Mouse (Mus musculus) heart, embryonic 13.5 days (tissue): ENCODE measurements around the gene Sirt7. TPM values are rescaled to one million over a fixed set of nuclear protein-coding genes. Genes with fewer than 3 reads are reported as not detected.

Experiments
- ATAC-seq: fragments of 200-750 bp; cut with Nextera tagmentation; 2 replicates; pipeline ENCODE4 v1.8.0; 2017; ENCODE audit warnings: moderate TSS enrichment; ENCODE audit not compliant: insufficient number of reproducible peaks, low FRiP score, low TSS enrichment; ENCODE audit errors: extremely low read depth
- H3K27ac ChIP-seq: fragments of 300-500 bp; sonication (generic); replicated peaks from 2 replicates; pipeline ENCODE4 v1.5.1; 2015; ENCODE audit warnings: moderate library complexity, mild to moderate bottlenecking, inconsistent platforms
- H3K27me3 ChIP-seq: fragments of 300-500 bp; sonication (generic); replicated peaks from 2 replicates; pipeline ENCODE4 v1.6.1; 2015; ENCODE audit warnings: mild to moderate bottlenecking, inconsistent platforms
- H3K36me3 ChIP-seq: fragments of 300-500 bp; sonication (generic); 2 replicates; pipeline ENCODE4 v1.6.1; 2015; ENCODE audit warnings: mild to moderate bottlenecking, inconsistent platforms
- H3K4me1 ChIP-seq: fragments of 300-500 bp; sonication (generic); 2 replicates; pipeline ENCODE4 v1.6.1; 2015; ENCODE audit warnings: inconsistent platforms
- H3K4me2 ChIP-seq: fragments of 300-500 bp; sonication (generic); 2 replicates; pipeline ENCODE4 v1.6.1; 2015; ENCODE audit warnings: inconsistent platforms, mild to moderate bottlenecking, moderate library complexity
- H3K4me3 ChIP-seq: fragments of 300-500 bp; sonication (generic); 2 replicates; pipeline ENCODE4 v1.5.1; 2015; ENCODE audit warnings: moderate library complexity, mild to moderate bottlenecking, inconsistent platforms
- H3K9ac ChIP-seq: fragments of 300-500 bp; sonication (generic); 2 replicates; pipeline ENCODE4 v1.6.1; 2015; ENCODE audit warnings: inconsistent platforms, mild to moderate bottlenecking, moderate library complexity
- H3K9me3 ChIP-seq: fragments of 300-500 bp; sonication (generic); 2 replicates; pipeline ENCODE4 v1.6.1; 2016; ENCODE audit warnings: inconsistent platforms
- WGBS: fragments of 180-500 bp; shearing (Covaris S2); methylation state at CpG from one replicate; pipeline ENCODE4 v1.1.7; 2015; ENCODE audit warnings: mixed read lengths; 5-methylcytosine and 5-hydroxymethylcytosine counted together
- polyA plus RNA-seq: library from polyadenylated mRNA; unstranded; fragments of >200 nt; fragmentation: Nextera tagmentation; extraction: Ambion mirVana; gene quantifications from 2 replicates; pipeline ENCODE4 v1.2.1, GENCODE M21; 2015

The Sirt7 gene
- polyA plus RNA-seq, 1 experiment from 2014 or later = 20.4 TPM

- Histone ChIP-seq H3K36me3 (peaks cover 10% of the 10 kb centered on the region), H3K4me1 (peaks cover 44% of the 10 kb centered on the region), H3K27ac (peak within 1 kb of the TSS; percentile 91), H3K9me3 (no peaks in the 10 kb centered on the region), H3K27me3 (no peaks in the 10 kb centered on the region), H3K4me2 (peak within 1 kb of the TSS; percentile 76), H3K4me3 (peak within 1 kb of the TSS; percentile 93), H3K9ac (peak within 1 kb of the TSS; percentile 97)
- WGBS = 10% methylated on average over 58 of the region's 58 CpGs
- peak; percentile 82 for ATAC-seq
These were observed 8.7 kb upstream of the Sirt7 start, which contains the start of gene Mafg for GRCm38 (mm10) chr11:120633520-120634343. Gene Mafg (minus strand): TSS chr11:120633600.

- peak overlapping the region; percentile 97 for H3K9ac ChIP-seq
- peaks cover 44% of the 10 kb centered on the region for H3K4me1 ChIP-seq
- peaks cover 16% of the 10 kb centered on the region for H3K36me3 ChIP-seq
- H3K4me3 ChIP-seq = peak overlapping the region; percentile 93
- no peaks in the 10 kb centered on the region for H3K27me3 ChIP-seq
- peak; percentile 67 for ATAC-seq
- H3K9me3 ChIP-seq = no peaks in the 10 kb centered on the region
- peak overlapping the region; percentile 91 for H3K27ac ChIP-seq
- WGBS = under 1% methylated on average over 91 of the region's 116 CpGs
- peak overlapping the region; percentile 76 for H3K4me2 ChIP-seq
These were observed 7.8 kb upstream of the Sirt7 start for GRCm38 (mm10) chr11:120632559-120633519.

GRCm38 (mm10) chr11:120631726-120632448 lies 6.8 kb upstream of the Sirt7 start:
- Histone ChIP-seq H3K27ac (peak overlapping the region; percentile 91), H3K4me1 (peaks cover 44% of the 10 kb centered on the region), H3K9ac (peak overlapping the region; percentile 97), H3K4me3 (peak overlapping the region; percentile 93), H3K4me2 (peak overlapping the region; percentile 76), H3K9me3 (no peaks in the 10 kb centered on the region), H3K36me3 (peaks cover 26% of the 10 kb centered on the region), H3K27me3 (no peaks in the 10 kb centered on the region)
- ATAC-seq = no peak
- WGBS = 54% methylated on average over 4 of the region's 4 CpGs

GRCm38 (mm10) chr11:120630881-120631725 lies 6.1 kb upstream of the Sirt7 start:
- 30% methylated on average over 7 of the region's 7 CpGs for WGBS
- peaks cover 30% of the 10 kb centered on the region for H3K36me3 ChIP-seq
- H3K9ac ChIP-seq = peak overlapping the region; percentile 97
- ATAC-seq = no peak
- H3K4me2 ChIP-seq = peak overlapping the region; percentile 76
- H3K27ac ChIP-seq = peak overlapping the region; percentile 91
- peak overlapping the region; percentile 93 for H3K4me3 ChIP-seq
- H3K9me3 ChIP-seq = no peaks in the 10 kb centered on the region
- H3K4me1 ChIP-seq = peaks cover 44% of the 10 kb centered on the region
- H3K27me3 ChIP-seq = no peaks in the 10 kb centered on the region

GRCm38 (mm10) chr11:120630401-120630871 lies 5.4 kb upstream of the Sirt7 start:
- Histone ChIP-seq H3K9ac (peak overlapping the region; percentile 97), H3K4me2 (peak overlapping the region; percentile 76), H3K4me3 (peak overlapping the region; percentile 93), H3K36me3 (peaks cover 30% of the 10 kb centered on the region), H3K9me3 (no peaks in the 10 kb centered on the region), H3K27me3 (no peaks in the 10 kb centered on the region), H3K27ac (peak overlapping the region; percentile 91), H3K4me1 (peaks cover 48% of the 10 kb centered on the region)
- 39% methylated on average over 5 of the region's 5 CpGs for WGBS
- no peak for ATAC-seq

- ATAC-seq = peak; percentile 16; the same call in 1 of the 2 replicates
- peak overlapping the region; percentile 97 for H3K9ac ChIP-seq
- peaks cover 30% of the 10 kb centered on the region for H3K36me3 ChIP-seq
- H3K4me2 ChIP-seq = peak overlapping the region; percentile 76
- no peaks in the 10 kb centered on the region for H3K27me3 ChIP-seq
- 14% methylated on average over 7 of the region's 7 CpGs for WGBS
- H3K4me1 ChIP-seq = peaks cover 53% of the 10 kb centered on the region
- peak overlapping the region; percentile 91 for H3K27ac ChIP-seq
- no peaks in the 10 kb centered on the region for H3K9me3 ChIP-seq
- peak overlapping the region; percentile 93 for H3K4me3 ChIP-seq
These were observed 4.9 kb upstream of the Sirt7 start for GRCm38 (mm10) chr11:120629911-120630310.

GRCm38 (mm10) chr11:120629341-120629730 lies 4.3 kb upstream of the Sirt7 start:
- peaks cover 52% of the 10 kb centered on the region for H3K4me1 ChIP-seq
- H3K27me3 ChIP-seq = no peaks in the 10 kb centered on the region
- H3K27ac ChIP-seq = peak overlapping the region; percentile 91
- peaks cover 30% of the 10 kb centered on the region for H3K36me3 ChIP-seq
- no peaks in the 10 kb centered on the region for H3K9me3 ChIP-seq
- peak overlapping the region; percentile 97 for H3K9ac ChIP-seq
- H3K4me2 ChIP-seq = peak overlapping the region; percentile 76
- ATAC-seq = no peak
- 78% methylated on average over 23 of the region's 23 CpGs for WGBS
- H3K4me3 ChIP-seq = peak overlapping the region; percentile 93

GRCm38 (mm10) chr11:120628601-120629340 lies 3.7 kb upstream of the Sirt7 start:
- Histone ChIP-seq H3K9me3 (no peaks in the 10 kb centered on the region), H3K4me1 (peaks cover 52% of the 10 kb centered on the region), H3K27me3 (no peaks in the 10 kb centered on the region), H3K9ac (peak overlapping the region; percentile 97; the same call in 1 of the 2 replicates), H3K36me3 (peaks cover 30% of the 10 kb centered on the region), H3K27ac (peak overlapping the region; percentile 91; the same call in 1 of the 2 replicates), H3K4me3 (peak overlapping the region; percentile 93), H3K4me2 (peak overlapping the region; percentile 76)
- ATAC-seq = no peak
- WGBS = 93% methylated on average over 23 of the region's 23 CpGs

GRCm38 (mm10) chr11:120627468-120628300 lies 2.6 kb upstream of the Sirt7 start:
- Histone ChIP-seq H3K27ac (no peak overlapping the region), H3K9me3 (no peaks in the 10 kb centered on the region), H3K4me3 (no peak overlapping the region), H3K9ac (peak overlapping the region; percentile 24; the same call in 1 of the 2 replicates), H3K27me3 (no peaks in the 10 kb centered on the region), H3K4me2 (peak overlapping the region; percentile 96; the same call in 1 of the 2 replicates), H3K36me3 (peaks cover 38% of the 10 kb centered on the region), H3K4me1 (peaks cover 58% of the 10 kb centered on the region)
- no peak for ATAC-seq
- 84% methylated on average over 22 of the region's 22 CpGs for WGBS
